Mouse (Mus musculus) hindbrain, embryonic 11.5 days (tissue): ENCODE measurements around the gene Plk3. TPM values are rescaled to one million over a fixed set of nuclear protein-coding genes. Genes with fewer than 3 reads are reported as not detected.

Experiments used
- ATAC-seq: fragments of 200-750 bp; cut with Nextera tagmentation; 2 replicates; pipeline ENCODE4 v1.8.0; 2017; ENCODE audit warnings: mild to moderate bottlenecking, moderate TSS enrichment, moderate library complexity; ENCODE audit not compliant: low FRiP score
- DNase-seq: peaks from one replicate; pipeline ENCODE4 v3.0.0-alpha.2; 2015; ENCODE audit warnings: low spot score
- H3K27ac ChIP-seq: fragments of 300-500 bp; sonication (generic); 2 replicates; pipeline ENCODE4 v1.5.1; 2014; ENCODE audit warnings: mild to moderate bottlenecking, low read depth, low read length
- H3K27me3 ChIP-seq: fragments of 300-500 bp; sonication (generic); 2 replicates; pipeline ENCODE4 v1.6.1; 2014; ENCODE audit warnings: mild to moderate bottlenecking, low read length, moderate library complexity, mixed read lengths; ENCODE audit not compliant: control insufficient read depth, insufficient read depth
- H3K36me3 ChIP-seq: fragments of 300-500 bp; sonication (generic); 2 replicates; pipeline ENCODE4 v1.6.1; 2014; ENCODE audit warnings: mild to moderate bottlenecking, low read length, moderate library complexity, mixed read lengths; ENCODE audit not compliant: control insufficient read depth, insufficient read depth
- H3K4me1 ChIP-seq: fragments of 300-500 bp; sonication (generic); replicated peaks from 2 replicates; pipeline ENCODE4 v1.6.1; 2014; ENCODE audit warnings: low read length, mixed read lengths; ENCODE audit not compliant: control insufficient read depth, insufficient read depth
- H3K4me2 ChIP-seq: fragments of 300-500 bp; sonication (generic); replicated peaks from 2 replicates; pipeline ENCODE4 v1.6.1; 2014; ENCODE audit warnings: mild to moderate bottlenecking, low read depth, low read length
- H3K4me3 ChIP-seq: fragments of 300-500 bp; sonication (generic); 2 replicates; pipeline ENCODE4 v1.5.1; 2014; ENCODE audit warnings: low read depth, low read length
- H3K9ac ChIP-seq: fragments of 300-500 bp; sonication (generic); 2 replicates; pipeline ENCODE4 v1.6.1; 2014; ENCODE audit warnings: low read depth, low read length
- H3K9me3 ChIP-seq: fragments of 300-500 bp; sonication (generic); 2 replicates; pipeline ENCODE4 v1.6.1; 2016; ENCODE audit warnings: low read length; ENCODE audit not compliant: control insufficient read depth
- WGBS: fragments of 180-500 bp; shearing (Covaris S2); extraction: QIAGEN DNeasy Blood & Tissue Kit; methylation state at CpG from one replicate; pipeline ENCODE4 v1.1.7; 2014; 5-methylcytosine and 5-hydroxymethylcytosine counted together
- polyA plus RNA-seq: library from polyadenylated mRNA; unstranded; fragments of >200 nt; fragmentation: Nextera tagmentation; extraction: Ambion mirVana; gene quantifications from 2 replicates; pipeline ENCODE4 v1.2.1, GENCODE M21; 2014

Gene Plk3
- polyA plus RNA-seq, 1 experiment from 2014 or later = 31.3 TPM

DNA sequence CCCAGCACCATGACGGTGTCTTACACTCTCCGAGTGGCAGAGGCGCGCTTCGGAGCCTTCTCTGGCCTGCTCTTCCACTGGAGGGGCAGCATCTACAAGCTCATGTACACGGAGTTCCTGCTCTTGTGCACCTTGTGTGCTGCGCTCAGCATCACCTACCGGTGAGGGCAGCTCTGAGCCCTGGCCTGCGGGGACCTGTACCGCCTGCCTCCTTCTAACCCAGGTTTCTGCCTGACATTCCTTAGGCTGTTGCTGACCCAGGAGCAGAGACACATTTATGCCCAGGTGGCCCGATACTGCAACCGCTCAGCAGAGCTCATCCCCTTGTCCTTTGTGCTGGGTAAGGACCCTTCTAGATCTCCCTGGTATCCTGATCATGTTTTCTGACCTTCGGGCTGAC, 11.5 kb upstream of the Plk3 start:
- Histone ChIP-seq H3K4me1 (no peaks in the 10 kb centered on the region), H3K9me3 (no peaks in the 10 kb centered on the region), H3K4me3 (no peak overlapping the region), H3K36me3 (no peaks in the 10 kb centered on the region; the same call in 1 of the 2 replicates), H3K9ac (no peak overlapping the region), H3K27me3 (no peaks in the 10 kb centered on the region), H3K27ac (no peak overlapping the region), H3K4me2 (no peak overlapping the region)
- no peak for ATAC-seq
- no peak for DNase-seq
- WGBS = 92% methylated on average over 13 of the region's 13 CpGs

DNA sequence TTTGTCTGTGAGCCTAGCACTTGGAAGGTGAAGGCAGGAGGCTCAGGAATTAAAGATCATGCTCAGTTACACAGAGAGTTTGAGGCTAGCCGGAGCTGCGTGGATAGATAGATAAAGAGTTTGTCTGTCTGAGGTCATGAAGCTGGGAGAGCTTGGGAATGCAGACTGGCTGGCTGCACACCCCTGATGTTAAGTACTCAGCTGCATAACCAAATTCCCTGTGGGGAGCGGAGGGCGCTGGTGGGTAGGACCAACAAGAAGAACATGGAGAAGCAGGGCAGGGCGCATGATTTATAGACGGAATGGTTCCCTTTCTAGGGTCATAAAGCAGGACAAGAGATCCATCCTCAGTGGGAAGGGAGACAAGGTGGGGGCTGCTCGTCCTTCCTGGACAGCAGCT, 9.3 kb upstream of the Plk3 start:
- Histone ChIP-seq H3K9ac (no peak overlapping the region), H3K27me3 (no peaks in the 10 kb centered on the region), H3K4me2 (no peak overlapping the region), H3K27ac (no peak overlapping the region), H3K9me3 (no peaks in the 10 kb centered on the region), H3K36me3 (no peaks in the 10 kb centered on the region), H3K4me1 (no peaks in the 10 kb centered on the region), H3K4me3 (no peak overlapping the region)
- DNase-seq (no peak), ATAC-seq (no peak)
- WGBS = 63% methylated on average over 7 of the region's 7 CpGs

DNA sequence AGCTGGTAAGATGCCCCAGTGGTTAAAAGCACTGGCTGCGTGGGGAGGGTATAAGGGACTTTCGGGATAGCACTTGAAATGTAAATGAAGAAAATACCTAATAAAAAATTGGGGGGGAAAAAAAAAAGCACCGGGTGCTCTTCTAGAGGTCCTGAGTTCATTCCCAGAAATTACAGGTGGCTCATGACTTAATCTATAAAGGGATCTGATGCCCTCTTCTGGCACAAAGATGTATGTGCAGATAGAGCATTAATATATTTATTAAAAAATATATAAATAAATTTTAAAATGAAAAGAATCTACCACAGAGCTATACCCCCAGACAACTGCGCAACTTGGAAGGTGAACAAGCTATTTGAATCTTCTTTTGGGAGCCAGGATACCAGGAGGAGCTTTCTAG, 6.8 kb upstream of the Plk3 start:
- no peak overlapping the region for H3K4me2 ChIP-seq
- no peak overlapping the region for H3K9ac ChIP-seq
- no peaks in the 10 kb centered on the region for H3K36me3 ChIP-seq
- ATAC-seq (no peak), DNase-seq (no peak)
- no peaks in the 10 kb centered on the region for H3K9me3 ChIP-seq
- H3K27me3 ChIP-seq = no peaks in the 10 kb centered on the region
- no peak overlapping the region for H3K4me3 ChIP-seq
- 36% methylated on average over 4 of the region's 4 CpGs for WGBS
- no peak overlapping the region for H3K27ac ChIP-seq
- no peaks in the 10 kb centered on the region for H3K4me1 ChIP-seq

DNA sequence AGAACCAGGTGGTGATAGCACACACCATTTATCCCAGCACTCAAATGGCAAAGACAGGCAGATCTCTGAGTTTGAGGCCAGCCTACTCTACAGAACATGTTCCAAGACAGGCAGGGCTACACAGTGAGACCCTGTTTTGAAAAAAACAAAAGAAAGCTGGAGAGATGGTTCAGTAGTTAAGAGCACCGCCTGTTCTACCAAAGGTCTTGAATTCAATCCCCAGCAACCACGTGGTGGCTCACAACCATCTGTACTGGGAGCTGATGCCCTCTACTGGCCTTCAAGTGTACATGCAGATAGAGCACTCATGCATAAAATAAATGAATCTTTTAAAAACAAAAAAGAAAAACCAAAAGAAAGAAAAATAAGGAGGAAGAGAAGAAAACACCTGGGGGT, 5.5 kb upstream of the Plk3 start:
- Histone ChIP-seq H3K4me3 (no peak overlapping the region), H3K4me1 (peaks cover 2% of the 10 kb centered on the region; the same call in 1 of the 2 replicates), H3K27me3 (no peaks in the 10 kb centered on the region), H3K36me3 (no peaks in the 10 kb centered on the region), H3K9me3 (no peaks in the 10 kb centered on the region), H3K4me2 (no peak overlapping the region), H3K27ac (no peak overlapping the region), H3K9ac (no peak overlapping the region)
- DNase-seq = peak; percentile 54
- no peak for ATAC-seq
- WGBS = 0% methylated on average over 2 of the region's 2 CpGs

DNA sequence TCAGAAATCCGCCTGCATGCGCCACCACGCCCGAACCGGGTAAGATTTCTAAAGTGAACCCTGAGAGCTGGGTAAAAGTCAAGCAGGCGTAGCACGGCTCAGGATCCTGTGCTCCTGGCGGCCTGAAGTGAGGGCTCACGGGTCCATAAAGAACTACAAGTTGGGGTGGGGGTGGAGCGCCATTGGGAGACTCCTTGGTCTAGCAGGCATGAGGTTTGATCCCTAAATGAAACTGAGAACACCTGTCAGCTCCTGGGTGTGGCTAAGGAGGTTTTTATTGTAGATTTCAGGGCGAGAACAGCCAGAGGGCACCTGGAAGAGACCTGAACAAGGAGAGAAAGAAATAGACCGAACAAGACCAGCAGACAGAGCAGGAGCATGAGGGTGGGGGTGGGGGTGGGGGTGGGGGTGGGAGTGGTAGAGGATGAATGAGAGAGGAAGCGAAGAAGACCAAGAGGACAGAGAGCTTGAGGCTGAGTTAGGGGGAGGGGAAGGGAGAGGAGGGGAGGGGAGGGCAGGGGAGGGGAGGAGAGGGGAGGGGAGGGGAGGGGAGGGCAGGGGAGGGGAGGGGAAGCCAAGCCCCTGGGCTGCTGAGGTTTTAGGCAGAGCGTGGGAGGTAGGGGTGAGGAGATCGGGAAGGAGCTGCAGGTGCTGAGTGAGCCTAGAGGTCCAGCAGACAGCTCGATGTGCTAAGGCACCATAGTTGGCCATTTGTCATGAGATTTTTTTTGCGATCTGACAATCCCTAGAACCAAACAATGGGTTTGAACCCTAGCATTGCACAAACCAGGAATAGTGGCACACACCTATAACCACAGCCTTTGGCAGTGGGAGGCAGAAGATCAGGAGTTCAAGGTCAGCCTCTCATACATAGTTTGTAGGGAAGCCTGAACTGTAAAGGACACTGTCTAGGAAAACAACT, 4.8 kb upstream of the Plk3 start:
- Histone ChIP-seq H3K9me3 (no peaks in the 10 kb centered on the region), H3K9ac (no peak overlapping the region), H3K4me2 (no peak overlapping the region), H3K27ac (no peak overlapping the region), H3K27me3 (no peaks in the 10 kb centered on the region), H3K36me3 (no peaks in the 10 kb centered on the region), H3K4me3 (no peak overlapping the region), H3K4me1 (peaks cover 3% of the 10 kb centered on the region; the same call in 1 of the 2 replicates)
- ATAC-seq (no peak), DNase-seq (no peak)
- 72% methylated on average over 15 of the region's 17 CpGs for WGBS

DNA sequence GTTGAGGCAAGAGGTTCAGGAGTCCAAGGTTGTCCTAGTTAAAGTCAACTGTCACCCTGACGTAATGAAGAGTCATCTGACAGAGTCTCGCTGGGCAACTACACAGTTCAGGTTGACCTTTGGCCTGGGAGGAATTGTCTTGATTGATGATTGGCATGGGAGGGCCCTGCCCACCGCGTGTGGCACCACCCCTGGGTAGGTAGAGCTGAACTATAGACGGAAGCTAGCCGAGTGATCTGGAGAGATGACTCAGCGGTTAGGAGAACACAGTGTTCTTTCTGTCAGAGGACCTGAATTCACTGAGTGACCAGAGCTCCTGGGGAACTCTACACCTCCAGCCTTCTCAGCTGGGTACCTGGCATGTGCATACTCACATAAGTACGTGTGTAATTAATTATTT, 2.3 kb upstream of the Plk3 start:
- Histone ChIP-seq H3K4me1 (peaks cover 15% of the 10 kb centered on the region), H3K4me3 (no peak overlapping the region), H3K4me2 (no peak overlapping the region), H3K27me3 (no peaks in the 10 kb centered on the region; the same call in 1 of the 2 replicates), H3K9ac (no peak overlapping the region), H3K27ac (no peak overlapping the region), H3K36me3 (no peaks in the 10 kb centered on the region), H3K9me3 (no peaks in the 10 kb centered on the region)
- no peak for ATAC-seq
- no peak for DNase-seq
- 18% methylated on average over 8 of the region's 8 CpGs for WGBS

DNA sequence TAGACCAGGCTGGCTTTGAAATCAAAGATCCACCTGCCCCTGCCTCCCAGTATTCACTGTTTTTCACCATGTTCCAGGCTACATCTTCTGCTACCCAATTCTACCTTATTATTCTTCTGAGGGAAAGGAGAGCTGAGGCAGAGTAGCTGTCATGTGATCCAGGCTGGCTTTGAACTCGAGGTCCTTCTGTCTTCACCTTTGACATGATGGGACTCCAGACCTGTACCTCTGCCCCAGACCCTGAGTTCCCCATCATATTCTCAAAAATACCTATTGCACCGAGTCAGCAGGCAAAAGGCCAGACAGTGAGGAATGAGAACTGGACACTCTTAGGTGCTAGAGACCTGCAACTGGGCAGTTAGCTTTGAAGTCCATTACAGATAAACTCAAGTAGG, 835 bp upstream of the Plk3 start:
- ATAC-seq (no peak), DNase-seq (no peak)
- no peak overlapping the region for H3K4me2 ChIP-seq
- no peaks in the 10 kb centered on the region for H3K9me3 ChIP-seq
- 37% methylated on average over 2 of the region's 2 CpGs for WGBS
- no peaks in the 10 kb centered on the region; the same call in 1 of the 2 replicates for H3K27me3 ChIP-seq
- H3K36me3 ChIP-seq = peaks cover 4% of the 10 kb centered on the region; the same call in 1 of the 2 replicates
- no peak overlapping the region for H3K27ac ChIP-seq
- H3K4me3 ChIP-seq = no peak overlapping the region
- peaks cover 20% of the 10 kb centered on the region for H3K4me1 ChIP-seq
- peak overlapping the region; percentile 37; the same call in 1 of the 2 replicates for H3K9ac ChIP-seq

DNA sequence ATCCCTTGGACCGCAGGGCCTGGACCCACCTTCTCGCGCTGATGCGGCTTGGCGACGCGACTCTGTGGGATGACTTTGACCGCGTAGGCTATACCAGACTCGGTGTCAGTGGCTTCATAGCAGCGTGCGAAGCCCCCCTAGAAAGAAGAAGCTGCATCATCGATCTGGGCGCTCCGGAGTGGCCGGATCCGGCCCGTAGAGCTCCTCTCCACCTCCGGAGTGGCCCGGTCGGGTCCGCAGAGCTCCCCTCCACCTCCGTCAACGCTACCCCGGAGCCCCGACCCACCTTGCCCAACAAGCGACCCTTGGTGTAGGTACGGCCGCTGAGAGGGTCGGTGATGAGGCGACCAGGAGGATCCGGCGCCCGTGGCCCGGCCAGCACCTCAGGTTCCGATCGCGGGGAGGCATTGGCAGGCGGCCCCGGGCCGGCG, 382 bp downstream of the Plk3 start:
- WGBS = 0% methylated on average over 31 of the region's 42 CpGs
- DNase-seq = peak; percentile 62
- H3K4me1 ChIP-seq = peaks cover 20% of the 10 kb centered on the region

DNA sequence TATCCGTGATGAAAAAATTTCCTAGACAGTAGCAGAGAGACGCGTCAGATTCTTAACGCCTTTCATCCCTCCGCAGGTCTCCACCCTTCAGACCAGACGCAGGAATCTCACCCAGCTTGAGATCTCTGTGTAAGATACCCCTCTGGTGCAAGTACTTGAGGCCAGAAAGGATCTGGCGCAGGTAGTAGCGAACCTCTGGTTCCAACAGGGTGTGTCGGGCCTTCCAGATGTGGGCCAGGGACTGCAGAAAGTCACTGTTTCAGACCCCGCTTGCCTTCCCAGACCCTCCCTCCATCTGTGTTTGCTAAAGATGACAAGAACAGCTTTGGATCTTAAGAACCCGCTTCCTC, 994 bp downstream of the Plk3 start:
- H3K4me2 ChIP-seq = peak overlapping the region; percentile 92
- H3K4me1 ChIP-seq = peaks cover 20% of the 10 kb centered on the region
- no peaks in the 10 kb centered on the region; the same call in 1 of the 2 replicates for H3K27me3 ChIP-seq
- no peak for ATAC-seq
- 4% methylated on average over 11 of the region's 11 CpGs for WGBS
- no peak for DNase-seq
- H3K27ac ChIP-seq = peak overlapping the region; percentile 85
- peak overlapping the region; percentile 87 for H3K9ac ChIP-seq
- peaks cover 13% of the 10 kb centered on the region for H3K36me3 ChIP-seq
- H3K9me3 ChIP-seq = no peaks in the 10 kb centered on the region
- peak overlapping the region; percentile 67 for H3K4me3 ChIP-seq

More for the DNA sequence above, 382 bp downstream of the Plk3 start:
- peak overlapping the region; percentile 87 for H3K9ac ChIP-seq
- no peaks in the 10 kb centered on the region for H3K9me3 ChIP-seq
- no peaks in the 10 kb centered on the region; the same call in 1 of the 2 replicates for H3K27me3 ChIP-seq
- peak overlapping the region; percentile 85 for H3K27ac ChIP-seq
- peaks cover 10% of the 10 kb centered on the region for H3K36me3 ChIP-seq
- peak; percentile 48 for ATAC-seq
- peak overlapping the region; percentile 92 for H3K4me2 ChIP-seq
- H3K4me3 ChIP-seq = peak overlapping the region; percentile 67
